Mouse (Mus musculus): Measurements from ENCODE around the gene Hoxc6. TPM values are rescaled to one million over a fixed set of nuclear protein-coding genes. Genes with fewer than 3 reads are reported as not detected.

The Hoxc6 gene
- polyA plus RNA-seq, 1 experiment from 2014 or later = 1.8 TPM

- 2% methylated on average over 26 of the region's 26 CpGs for WGBS
- Histone ChIP-seq H3K4me1 (peaks cover 10% of the 10 kb centered on the region), H3K36me3 (no peaks in the 10 kb centered on the region), H3K4me3 (no peak overlapping the region), H3K27me3 (ENCODE audit: insufficient read depth, poor library complexity, severe bottlenecking) (peaks cover 99% of the 10 kb centered on the region), H3K9me3 (no peaks in the 10 kb centered on the region), H3K27ac (no peak overlapping the region)
- DNase-seq (ENCODE audit: low spot score) = no peak
Measured at GRCm38 (mm10) chr15:103032646-103033575, 34.9 kb downstream of the Hoxc6 start.

GRCm38 (mm10) chr15:103034043-103034806 lies 36.2 kb downstream of the Hoxc6 start:
- WGBS = under 1% methylated on average over 24 of the region's 24 CpGs
- H3K27me3 ChIP-seq (ENCODE audit: insufficient read depth, poor library complexity, severe bottlenecking) = peaks cover 99% of the 10 kb centered on the region
- no peaks in the 10 kb centered on the region for H3K9me3 ChIP-seq
- peaks cover 10% of the 10 kb centered on the region for H3K4me1 ChIP-seq
- H3K27ac ChIP-seq = peak overlapping the region; percentile 77
- no peak for DNase-seq (ENCODE audit: low spot score)
- H3K4me3 ChIP-seq = peak overlapping the region; percentile 54
- no peaks in the 10 kb centered on the region for H3K36me3 ChIP-seq

GRCm38 (mm10) chr15:103034807-103035547 lies 36.9 kb downstream of the Hoxc6 start:
- DNase-seq (ENCODE audit: low spot score) = no peak
- Histone ChIP-seq H3K4me1 (peaks cover 10% of the 10 kb centered on the region), H3K4me3 (peak overlapping the region; percentile 54), H3K36me3 (no peaks in the 10 kb centered on the region), H3K27me3 (ENCODE audit: insufficient read depth, poor library complexity, severe bottlenecking) (peaks cover 99% of the 10 kb centered on the region), H3K9me3 (no peaks in the 10 kb centered on the region), H3K27ac (peak overlapping the region; percentile 77)
- under 1% methylated on average over 34 of the region's 34 CpGs for WGBS

GRCm38 (mm10) chr15:103035548-103035881 lies 37.5 kb downstream of the Hoxc6 start:
- no peak for DNase-seq (ENCODE audit: low spot score)
- Histone ChIP-seq H3K27ac (peak overlapping the region; percentile 62), H3K4me1 (peaks cover 10% of the 10 kb centered on the region), H3K9me3 (no peaks in the 10 kb centered on the region), H3K4me3 (peak overlapping the region; percentile 54), H3K36me3 (no peaks in the 10 kb centered on the region), H3K27me3 (ENCODE audit: insufficient read depth, poor library complexity, severe bottlenecking) (peaks cover 99% of the 10 kb centered on the region)
- 1% methylated on average over 14 of the region's 14 CpGs for WGBS

GRCm38 (mm10) chr15:103037579-103037978 lies 39.5 kb downstream of the Hoxc6 start:
- Histone ChIP-seq H3K27me3 (ENCODE audit: insufficient read depth, poor library complexity, severe bottlenecking) (peaks cover 100% of the 10 kb centered on the region), H3K4me3 (no peak overlapping the region), H3K4me1 (peaks cover 14% of the 10 kb centered on the region), H3K27ac (no peak overlapping the region), H3K36me3 (no peaks in the 10 kb centered on the region), H3K9me3 (no peaks in the 10 kb centered on the region)
- WGBS = 17% methylated on average over 1 of the region's 1 CpGs
- DNase-seq (ENCODE audit: low spot score) = no peak

GRCm38 (mm10) chr15:103038701-103039480 lies 40.8 kb downstream of the Hoxc6 start:
- no peaks in the 10 kb centered on the region for H3K9me3 ChIP-seq
- peaks cover 100% of the 10 kb centered on the region for H3K27me3 ChIP-seq (ENCODE audit: insufficient read depth, poor library complexity, severe bottlenecking)
- H3K36me3 ChIP-seq = no peaks in the 10 kb centered on the region
- 14% methylated on average over 10 of the region's 10 CpGs for WGBS
- DNase-seq (ENCODE audit: low spot score) = no peak
- H3K27ac ChIP-seq = no peak overlapping the region
- no peak overlapping the region for H3K4me3 ChIP-seq
- H3K4me1 ChIP-seq = peaks cover 12% of the 10 kb centered on the region

- WGBS = 12% methylated on average over 3 of the region's 3 CpGs
- no peak overlapping the region for H3K27ac ChIP-seq
- no peak for DNase-seq (ENCODE audit: low spot score)
Measured at GRCm38 (mm10) chr15:103039609-103040008, 41.6 kb downstream of the Hoxc6 start.

GRCm38 (mm10) chr15:103040601-103041000 lies 42.5 kb downstream of the Hoxc6 start:
- Histone ChIP-seq H3K9me3 (no peaks in the 10 kb centered on the region), H3K4me3 (0 out of 2 replicates have a peak overlapping the region, but pooled peaks have one; percentile 15), H3K4me1 (0 out of 2 replicates have a peak, but pooled peaks cover 4% of the 10 kb centered on the region), H3K36me3 (no peaks in the 10 kb centered on the region), H3K27me3 (ENCODE audit: insufficient read depth, poor library complexity, severe bottlenecking) (peaks cover 96% of the 10 kb centered on the region), H3K27ac (peak overlapping the region; percentile 9; the same call in 1 of the 2 replicates)
- 7% methylated on average over 12 of the region's 12 CpGs for WGBS
- DNase-seq (ENCODE audit: low spot score) = no peak

More at GRCm38 (mm10) chr15:103039609-103040008, 41.6 kb downstream of the Hoxc6 start:
- H3K27me3 ChIP-seq (ENCODE audit: insufficient read depth, poor library complexity, severe bottlenecking) = peaks cover 100% of the 10 kb centered on the region
- H3K9me3 ChIP-seq = no peaks in the 10 kb centered on the region
- H3K36me3 ChIP-seq = no peaks in the 10 kb centered on the region
- no peak overlapping the region for H3K4me3 ChIP-seq
- H3K4me1 ChIP-seq = 0 out of 2 replicates have a peak, but pooled peaks cover 7% of the 10 kb centered on the region

- Histone ChIP-seq H3K4me3 (no peak overlapping the region), H3K27ac (no peak overlapping the region), H3K36me3 (no peaks in the 10 kb centered on the region), H3K27me3 (ENCODE audit: insufficient read depth, poor library complexity, severe bottlenecking) (peaks cover 94% of the 10 kb centered on the region), H3K9me3 (no peaks in the 10 kb centered on the region), H3K4me1 (0 out of 2 replicates have a peak, but pooled peaks cover 4% of the 10 kb centered on the region)
- WGBS = 10% methylated on average over 5 of the region's 5 CpGs
- DNase-seq (ENCODE audit: low spot score) = no peak
Measured at GRCm38 (mm10) chr15:103041613-103042012, 43.6 kb downstream of the Hoxc6 start.

GRCm38 (mm10) chr15:103042209-103042608 lies 44.2 kb downstream of the Hoxc6 start:
- no peaks in the 10 kb centered on the region for H3K36me3 ChIP-seq
- WGBS = 5% methylated on average over 1 of the region's 1 CpGs
- H3K27me3 ChIP-seq (ENCODE audit: insufficient read depth, poor library complexity, severe bottlenecking) = peaks cover 93% of the 10 kb centered on the region
- no peak for DNase-seq (ENCODE audit: low spot score)
- H3K27ac ChIP-seq = no peak overlapping the region
- H3K9me3 ChIP-seq = no peaks in the 10 kb centered on the region
- 0 out of 2 replicates have a peak, but pooled peaks cover 4% of the 10 kb centered on the region for H3K4me1 ChIP-seq
- H3K4me3 ChIP-seq = no peak overlapping the region

- DNase-seq (ENCODE audit: low spot score) = no peak
- WGBS = 76% methylated on average over 2 of the region's 2 CpGs
- H3K36me3 ChIP-seq = no peaks in the 10 kb centered on the region
Measured at GRCm38 (mm10) chr15:103051670-103052069, 53.6 kb downstream of the Hoxc6 start.

GRCm38 (mm10) chr15:103053210-103053609 lies 55.2 kb downstream of the Hoxc6 start:
- Histone ChIP-seq H3K9me3 (no peaks in the 10 kb centered on the region), H3K36me3 (no peaks in the 10 kb centered on the region), H3K27me3 (ENCODE audit: insufficient read depth, poor library complexity, severe bottlenecking) (peaks cover 98% of the 10 kb centered on the region), H3K27ac (no peak overlapping the region), H3K4me3 (no peak overlapping the region), H3K4me1 (no peaks in the 10 kb centered on the region)
- no peak for DNase-seq (ENCODE audit: low spot score)

More at GRCm38 (mm10) chr15:103051670-103052069, 53.6 kb downstream of the Hoxc6 start:
- Histone ChIP-seq H3K27ac (no peak overlapping the region), H3K4me1 (no peaks in the 10 kb centered on the region), H3K27me3 (ENCODE audit: insufficient read depth, poor library complexity, severe bottlenecking) (peaks cover 96% of the 10 kb centered on the region), H3K9me3 (no peaks in the 10 kb centered on the region), H3K4me3 (no peak overlapping the region)
